Mouse (Mus musculus) erythroblast, embryonic 14.5 days (primary cell): Measurements from ENCODE around the gene Lpp.

ENCODE experiments used
- GATA1 ChIP-seq: IDR thresholded peaks from 2 replicates; pipeline ENCODE4 v1.6.1; 2012; ENCODE audit warnings: low read length, inconsistent platforms, mixed read lengths
- TAL1 ChIP-seq: IDR thresholded peaks from 3 replicates; pipeline ENCODE4 v1.6.1; 2012; ENCODE audit warnings: low read length, inconsistent platforms, mixed read lengths

- no peak for TF ChIP-seq GATA1
- TF ChIP-seq TAL1, result no peak
These were observed 119.9 kb downstream of the Lpp start for GRCm38 (mm10) chr16:24513228-24513627.
